Mouse (Mus musculus) midbrain, embryonic 12.5 days (tissue): ENCODE data around the gene 4930512M02Rik. TPM values are rescaled to one million over a fixed set of nuclear protein-coding genes. Genes with fewer than 3 reads are reported as not detected.

ENCODE experiments used
- ATAC-seq: fragments of 200-750 bp; cut with Nextera tagmentation; 2 replicates; pipeline ENCODE4 v1.8.0; 2017; ENCODE audit warnings: low read depth, moderate TSS enrichment, moderate library complexity; ENCODE audit not compliant: low FRiP score
- H3K27ac ChIP-seq: fragments of 300-500 bp; sonication (generic); replicated peaks from 2 replicates; pipeline ENCODE4 v1.5.1; 2016; ENCODE audit warnings: mild to moderate bottlenecking
- H3K27me3 ChIP-seq: fragments of 300-500 bp; sonication (generic); 2 replicates; pipeline ENCODE4 v1.6.1; 2016; ENCODE audit warnings: mild to moderate bottlenecking
- H3K36me3 ChIP-seq: fragments of 300-500 bp; sonication (generic); 2 replicates; pipeline ENCODE4 v1.6.1; 2016
- H3K4me1 ChIP-seq: fragments of 300-500 bp; sonication (generic); 2 replicates; pipeline ENCODE4 v1.6.1; 2016
- H3K4me2 ChIP-seq: fragments of 300-500 bp; sonication (generic); replicated peaks from 2 replicates; pipeline ENCODE4 v1.6.1; 2016; ENCODE audit warnings: mild to moderate bottlenecking, moderate library complexity
- H3K4me3 ChIP-seq: fragments of 300-500 bp; sonication (generic); 2 replicates; pipeline ENCODE4 v1.5.1; 2016; ENCODE audit warnings: mild to moderate bottlenecking
- H3K9ac ChIP-seq: fragments of 300-500 bp; sonication (generic); replicated peaks from 2 replicates; pipeline ENCODE4 v1.6.1; 2016; ENCODE audit warnings: mild to moderate bottlenecking, moderate library complexity
- H3K9me3 ChIP-seq: fragments of 300-500 bp; sonication (generic); 2 replicates; pipeline ENCODE4 v1.6.1; 2016; ENCODE audit warnings: mild to moderate bottlenecking
- WGBS: fragments of 180-500 bp; shearing (Covaris S2); methylation state at CpG from one replicate; pipeline ENCODE4 v1.1.7; 2016; 5-methylcytosine and 5-hydroxymethylcytosine counted together
- polyA plus RNA-seq: library from polyadenylated mRNA; unstranded; fragments of >200 nt; fragmentation: Nextera tagmentation; extraction: Ambion mirVana; gene quantifications from 2 replicates; pipeline ENCODE4 v1.2.1, GENCODE M21; 2016

The 4930512M02Rik gene
- polyA plus RNA-seq, 1 experiment from 2014 or later = not detected

DNA sequence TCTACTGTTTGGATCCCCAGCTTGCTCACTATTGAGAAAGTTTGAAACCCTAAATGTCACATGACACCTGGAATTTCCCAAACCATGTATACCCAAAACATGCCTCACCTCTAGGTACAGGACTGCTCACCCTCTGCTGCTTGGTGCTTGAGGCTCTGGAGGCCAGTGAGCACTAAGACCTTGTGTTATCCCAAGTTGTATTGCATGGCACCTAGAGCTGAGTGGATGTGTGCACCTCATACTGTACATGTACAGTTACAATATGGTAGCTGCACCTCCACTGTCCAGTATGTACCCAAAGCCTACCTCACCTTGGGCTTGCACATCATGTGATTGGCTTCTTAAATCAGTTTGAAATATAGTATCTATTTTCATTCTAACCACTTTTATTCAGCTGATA is 16.7 kb upstream of the 4930512M02Rik start:
- Histone ChIP-seq H3K27ac (no peak overlapping the region), H3K9me3 (no peaks in the 10 kb centered on the region), H3K4me3 (no peak overlapping the region), H3K9ac (no peak overlapping the region), H3K36me3 (no peaks in the 10 kb centered on the region), H3K4me1 (no peaks in the 10 kb centered on the region), H3K27me3 (no peaks in the 10 kb centered on the region), H3K4me2 (no peak overlapping the region)
- no peak for ATAC-seq

DNA sequence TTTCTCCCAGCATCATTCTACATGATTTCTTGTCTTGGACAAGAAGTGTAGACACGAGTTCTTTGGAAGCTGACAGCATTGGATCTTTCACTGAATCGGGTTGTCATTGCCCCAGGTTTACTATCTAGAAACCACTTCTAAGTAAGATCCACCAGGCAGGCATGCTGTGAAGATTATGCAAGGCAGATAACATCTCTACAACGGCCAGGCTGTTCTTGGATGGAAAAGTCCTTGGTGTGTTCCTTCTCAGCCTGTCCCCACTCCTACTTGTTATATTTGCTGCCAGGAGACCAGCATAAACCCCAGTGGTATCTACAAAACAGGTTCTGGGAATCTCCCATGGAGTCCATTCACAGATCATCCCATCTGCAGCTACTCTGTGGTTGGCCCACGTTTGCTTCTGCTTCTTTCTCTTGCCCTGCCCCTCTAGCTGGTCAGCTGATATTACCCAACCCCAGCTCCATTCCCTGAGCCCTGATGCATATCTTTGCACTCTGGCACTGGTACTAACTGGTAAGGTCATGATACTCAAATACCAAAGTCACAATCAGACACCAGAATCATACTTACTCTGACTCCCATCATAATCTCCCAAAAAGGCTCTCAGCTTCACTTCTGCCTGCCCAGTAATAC is 3.4 kb downstream of the 4930512M02Rik start:
- Histone ChIP-seq H3K27ac (no peak overlapping the region), H3K4me3 (no peak overlapping the region), H3K27me3 (no peaks in the 10 kb centered on the region), H3K4me1 (no peaks in the 10 kb centered on the region), H3K9ac (no peak overlapping the region), H3K4me2 (no peak overlapping the region), H3K9me3 (no peaks in the 10 kb centered on the region), H3K36me3 (no peaks in the 10 kb centered on the region)
- 71% methylated on average over 4 of the region's 4 CpGs for WGBS
- ATAC-seq = no peak

DNA sequence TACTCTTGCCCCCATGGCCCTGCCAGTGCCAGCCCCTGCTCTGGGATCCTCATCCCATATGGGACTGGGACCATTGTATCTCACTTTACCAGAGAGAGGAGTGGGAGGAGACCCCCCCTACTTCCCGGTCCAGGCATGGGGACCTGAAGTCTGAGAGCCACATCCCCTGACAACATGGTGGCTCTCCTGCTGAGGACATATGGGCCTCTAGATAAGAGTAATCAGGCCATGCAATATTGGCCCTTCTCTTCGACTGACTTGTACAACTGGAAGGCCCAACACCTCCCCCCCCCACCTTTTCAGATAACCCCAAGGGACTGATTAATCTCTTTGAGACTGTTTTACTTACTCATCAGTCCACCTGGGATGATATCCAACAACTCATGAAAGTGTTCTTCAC is 18.4 kb downstream of the 4930512M02Rik start:
- H3K27ac ChIP-seq = no peak overlapping the region
- H3K9ac ChIP-seq = no peak overlapping the region
- WGBS = 92% methylated on average over 2 of the region's 2 CpGs
- ATAC-seq = no peak
- no peaks in the 10 kb centered on the region for H3K4me1 ChIP-seq
- H3K4me2 ChIP-seq = no peak overlapping the region
- no peaks in the 10 kb centered on the region for H3K27me3 ChIP-seq
- H3K9me3 ChIP-seq = peaks cover 18% of the 10 kb centered on the region
- no peak overlapping the region for H3K4me3 ChIP-seq
- H3K36me3 ChIP-seq = no peaks in the 10 kb centered on the region

DNA sequence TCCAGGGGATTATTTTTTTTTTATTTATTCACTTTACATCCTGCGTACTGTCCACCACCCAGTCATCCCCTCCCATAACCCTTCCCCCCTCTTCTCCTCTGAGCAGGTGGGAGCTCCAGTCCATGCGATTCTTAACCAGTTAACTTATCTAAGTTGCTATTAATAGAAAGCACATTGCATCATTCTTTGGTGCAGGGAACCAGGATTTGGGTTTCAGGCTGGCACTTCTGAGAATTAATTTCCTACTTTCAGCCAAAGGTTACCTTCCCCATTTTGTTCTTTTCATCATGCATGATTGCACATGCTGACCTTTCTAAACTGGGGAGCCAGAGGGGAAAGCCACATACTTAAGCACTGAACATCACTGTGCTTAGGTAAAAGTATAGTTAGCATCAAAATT is 40.3 kb downstream of the 4930512M02Rik start:
- Histone ChIP-seq H3K4me1 (no peaks in the 10 kb centered on the region), H3K27me3 (no peaks in the 10 kb centered on the region), H3K36me3 (no peaks in the 10 kb centered on the region), H3K27ac (no peak overlapping the region), H3K9me3 (no peaks in the 10 kb centered on the region), H3K4me3 (no peak overlapping the region), H3K9ac (no peak overlapping the region), H3K4me2 (no peak overlapping the region)
- no peak for ATAC-seq
- WGBS = 85% methylated on average over 2 of the region's 2 CpGs

DNA sequence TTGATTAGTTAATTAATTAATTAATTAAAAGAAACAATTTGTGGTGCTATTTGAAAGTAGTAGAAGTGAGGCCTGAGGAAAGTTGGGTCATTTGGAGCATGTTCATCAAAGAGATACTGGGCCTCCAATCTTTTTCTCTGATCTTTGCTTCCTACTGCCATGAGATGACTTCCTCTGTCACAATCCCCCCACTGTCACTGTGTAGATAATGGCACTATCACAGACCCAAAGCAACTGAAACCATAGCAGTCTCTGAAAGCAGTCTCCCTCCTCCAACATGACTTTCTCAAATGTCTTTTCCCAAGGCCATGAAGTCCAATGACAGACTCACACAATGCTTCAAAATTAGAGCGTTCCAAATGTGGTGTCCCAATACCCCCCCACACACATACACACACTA is 41.2 kb downstream of the 4930512M02Rik start:
- 100% methylated on average over 1 of the region's 1 CpGs for WGBS
- no peaks in the 10 kb centered on the region for H3K36me3 ChIP-seq
- H3K4me1 ChIP-seq = no peaks in the 10 kb centered on the region
- H3K4me2 ChIP-seq = no peak overlapping the region
- H3K9me3 ChIP-seq = no peaks in the 10 kb centered on the region
- H3K27me3 ChIP-seq = no peaks in the 10 kb centered on the region
- ATAC-seq = no peak
- no peak overlapping the region for H3K4me3 ChIP-seq
- no peak overlapping the region for H3K9ac ChIP-seq
- H3K27ac ChIP-seq = no peak overlapping the region

DNA sequence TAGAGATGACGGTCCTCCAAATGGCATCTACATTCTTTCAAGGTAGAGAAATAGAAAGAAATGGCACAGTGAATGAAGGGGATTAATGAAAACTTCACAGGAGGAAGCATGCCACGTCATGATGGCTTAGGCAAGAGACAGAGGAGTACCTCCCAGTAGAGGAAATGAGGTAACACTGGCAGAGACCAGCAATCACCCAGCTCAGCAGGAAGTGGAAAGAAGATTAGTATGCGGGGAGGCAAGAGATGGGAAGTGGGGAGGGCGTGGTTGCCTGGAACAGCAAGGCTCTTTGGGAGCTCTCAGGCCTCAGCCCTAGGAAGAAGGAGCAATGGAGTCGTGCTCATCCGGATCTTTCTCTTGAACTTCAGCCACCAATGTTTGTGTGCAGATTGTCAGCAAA is 53.9 kb downstream of the 4930512M02Rik start:
- H3K36me3 ChIP-seq = no peaks in the 10 kb centered on the region
- H3K4me1 ChIP-seq = no peaks in the 10 kb centered on the region
- H3K27ac ChIP-seq = no peak overlapping the region
- H3K9ac ChIP-seq = no peak overlapping the region
- no peak overlapping the region for H3K4me3 ChIP-seq
- no peaks in the 10 kb centered on the region for H3K27me3 ChIP-seq
- 77% methylated on average over 6 of the region's 6 CpGs for WGBS
- no peak for ATAC-seq
- no peaks in the 10 kb centered on the region for H3K9me3 ChIP-seq
- H3K4me2 ChIP-seq = no peak overlapping the region

DNA sequence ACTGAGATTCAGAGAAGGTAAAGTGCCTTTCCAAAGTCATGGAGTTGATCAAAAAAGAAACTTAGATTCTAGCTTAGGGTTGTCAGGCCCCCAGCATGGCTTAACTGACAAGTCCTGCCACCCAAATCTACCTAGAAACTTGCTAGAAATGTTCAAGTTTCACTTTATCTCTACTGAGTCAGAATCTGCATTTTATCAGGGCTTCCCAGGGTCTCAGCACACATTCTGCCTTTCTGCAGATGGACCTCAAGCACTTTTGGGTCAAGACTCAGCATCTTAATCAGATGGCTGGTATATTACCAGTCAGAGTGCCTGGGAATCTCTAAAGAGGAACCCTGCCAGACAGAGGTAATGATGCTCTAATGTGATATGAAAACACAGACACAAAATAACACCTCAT is 56.9 kb downstream of the 4930512M02Rik start:
- H3K4me3 ChIP-seq = no peak overlapping the region
- no peak overlapping the region for H3K4me2 ChIP-seq
- no peaks in the 10 kb centered on the region for H3K27me3 ChIP-seq
- H3K4me1 ChIP-seq = no peaks in the 10 kb centered on the region
- H3K36me3 ChIP-seq = no peaks in the 10 kb centered on the region
- ATAC-seq = no peak
- no peak overlapping the region for H3K9ac ChIP-seq
- no peaks in the 10 kb centered on the region for H3K9me3 ChIP-seq
- no peak overlapping the region for H3K27ac ChIP-seq

DNA sequence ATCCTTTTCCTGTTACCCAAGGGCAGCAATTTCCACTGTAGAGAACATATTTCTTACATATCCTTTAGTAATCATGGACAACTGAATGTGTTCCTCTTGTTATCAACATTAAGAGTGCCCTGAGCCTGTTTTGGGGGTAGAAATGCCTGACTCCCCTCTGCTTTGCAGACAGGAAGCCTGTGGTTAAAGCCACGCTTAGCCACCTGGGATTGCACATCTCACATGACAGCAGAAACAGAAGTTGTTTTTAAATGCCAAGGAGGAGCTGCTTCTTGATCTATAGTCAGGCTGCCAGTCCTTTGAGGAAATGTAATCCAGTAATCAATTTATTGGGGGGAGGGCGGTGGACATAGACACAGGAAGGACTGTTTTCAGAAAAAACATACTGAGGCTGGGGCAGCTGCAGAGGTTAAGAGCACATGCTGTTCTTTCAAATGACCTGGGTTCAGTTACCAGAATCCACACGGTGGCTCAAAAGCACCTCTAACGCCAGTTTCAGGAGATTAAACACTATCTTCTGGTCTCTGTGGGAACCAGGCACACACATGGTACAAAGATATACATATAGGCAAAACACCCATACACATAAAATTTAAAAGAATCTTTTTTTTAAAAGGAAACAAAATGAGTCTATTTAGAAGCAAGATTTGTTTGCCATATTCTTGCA is 58.0 kb downstream of the 4930512M02Rik start:
- no peaks in the 10 kb centered on the region for H3K4me1 ChIP-seq
- no peaks in the 10 kb centered on the region for H3K27me3 ChIP-seq
- no peak overlapping the region for H3K4me3 ChIP-seq
- no peak for ATAC-seq
- no peak overlapping the region for H3K4me2 ChIP-seq
- no peaks in the 10 kb centered on the region for H3K9me3 ChIP-seq
- no peaks in the 10 kb centered on the region for H3K36me3 ChIP-seq
- WGBS = 65% methylated on average over 4 of the region's 4 CpGs
- no peak overlapping the region for H3K27ac ChIP-seq
- no peak overlapping the region for H3K9ac ChIP-seq

DNA sequence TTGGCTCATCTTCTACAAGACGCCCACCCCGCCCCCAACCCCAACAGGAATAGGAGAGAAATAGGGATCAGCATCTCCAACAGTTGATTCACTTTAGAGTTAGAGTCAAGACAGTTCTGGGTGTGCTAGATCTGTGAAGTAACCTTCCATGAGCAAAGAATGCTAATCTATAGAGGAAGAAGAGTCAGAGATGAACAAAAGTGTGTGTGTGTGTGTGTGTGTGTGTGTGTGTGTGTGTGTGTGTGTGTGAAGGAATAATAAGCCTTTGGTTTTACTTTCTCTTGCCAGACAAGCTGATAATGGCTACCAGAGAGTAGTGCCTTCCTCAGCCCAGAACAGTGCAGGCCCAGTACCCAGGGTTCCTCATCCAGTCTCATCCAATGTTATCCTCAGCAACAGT is 59.6 kb downstream of the 4930512M02Rik start:
- no peaks in the 10 kb centered on the region for H3K36me3 ChIP-seq
- no peak overlapping the region for H3K4me2 ChIP-seq
- no peak overlapping the region for H3K9ac ChIP-seq
- ATAC-seq = no peak
- H3K4me1 ChIP-seq = no peaks in the 10 kb centered on the region
- H3K4me3 ChIP-seq = no peak overlapping the region
- H3K27ac ChIP-seq = no peak overlapping the region
- no peaks in the 10 kb centered on the region for H3K9me3 ChIP-seq
- 93% methylated on average over 2 of the region's 2 CpGs for WGBS
- H3K27me3 ChIP-seq = no peaks in the 10 kb centered on the region

DNA sequence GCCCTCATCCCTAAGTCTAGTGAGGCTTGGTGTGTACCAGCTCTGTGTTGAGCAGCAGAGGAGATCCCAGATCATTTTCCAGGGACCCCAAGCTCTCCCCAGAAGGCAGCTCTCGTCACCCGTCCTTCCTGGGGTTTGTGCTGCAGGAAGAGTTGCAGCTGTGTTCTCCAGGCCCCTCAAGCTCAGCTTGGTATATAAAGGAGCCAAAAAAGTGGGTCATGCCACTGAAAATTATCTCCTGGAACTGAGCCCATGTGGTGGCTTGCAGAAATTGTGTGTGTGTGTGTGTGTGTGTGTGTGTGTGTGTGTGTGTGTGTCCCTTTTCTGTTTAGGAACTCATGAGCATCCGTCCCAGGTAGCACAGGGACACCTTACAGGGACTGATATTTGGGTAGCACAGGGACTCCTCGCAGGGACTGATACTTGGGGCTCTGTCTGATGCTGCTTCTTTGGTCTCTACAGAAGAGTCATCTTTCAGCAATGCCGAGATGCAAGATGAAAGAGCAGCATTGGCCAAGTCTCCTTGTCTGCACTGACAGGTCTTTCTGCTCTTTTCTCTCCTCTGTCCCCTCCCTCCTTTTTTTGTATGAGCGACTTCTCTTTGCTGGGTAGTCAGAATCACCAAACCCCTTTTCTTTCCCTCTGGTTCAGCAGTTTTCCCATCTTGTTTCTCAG is 62.4 kb downstream of the 4930512M02Rik start:
- 81% methylated on average over 5 of the region's 6 CpGs for WGBS

DNA sequence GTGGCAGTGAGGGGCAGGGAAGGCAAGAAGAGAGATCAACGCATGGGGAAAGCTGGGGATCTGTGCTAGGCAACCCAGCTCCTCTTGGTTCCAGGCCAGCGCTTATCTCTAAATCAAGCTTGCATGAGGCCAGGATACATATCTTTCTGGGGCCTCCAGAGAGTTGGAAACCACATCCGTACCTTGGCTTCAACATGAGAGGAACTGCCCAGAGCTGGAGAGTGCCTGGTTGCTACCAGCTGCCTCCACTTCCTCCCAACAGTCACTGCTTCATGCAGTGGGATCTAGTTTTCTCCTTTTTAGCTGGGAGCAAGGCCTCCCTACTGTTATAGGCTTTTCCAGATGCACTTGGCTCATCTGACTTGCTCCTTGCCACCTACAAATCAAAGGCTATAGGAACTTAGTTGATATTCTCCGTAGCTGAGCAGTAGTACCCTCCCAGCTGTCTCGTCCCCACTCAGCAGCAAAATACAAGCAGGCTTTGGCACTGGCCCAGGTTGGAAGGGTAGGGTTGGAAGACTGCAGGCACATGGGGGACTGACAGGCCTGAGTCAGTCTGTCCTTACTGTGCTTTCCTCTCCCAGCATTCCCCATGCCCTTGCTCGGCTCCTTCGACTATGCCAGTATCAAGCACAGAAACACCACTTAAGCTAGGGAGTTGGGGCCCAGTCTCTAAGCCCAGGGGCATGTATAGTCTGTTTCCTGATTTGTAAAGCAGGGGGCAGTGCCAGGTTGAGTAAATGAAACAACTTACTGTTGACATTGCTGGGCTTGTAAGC is 63.2 kb downstream of the 4930512M02Rik start:
- Histone ChIP-seq H3K9me3 (no peaks in the 10 kb centered on the region), H3K9ac (no peak overlapping the region), H3K4me1 (no peaks in the 10 kb centered on the region), H3K4me2 (no peak overlapping the region), H3K4me3 (no peak overlapping the region), H3K27me3 (no peaks in the 10 kb centered on the region), H3K36me3 (no peaks in the 10 kb centered on the region), H3K27ac (no peak overlapping the region)
- ATAC-seq = no peak
- WGBS = 85% methylated on average over 7 of the region's 7 CpGs

More for the DNA sequence above, 62.4 kb downstream of the 4930512M02Rik start:
- H3K27me3 ChIP-seq = no peaks in the 10 kb centered on the region
- no peak overlapping the region for H3K9ac ChIP-seq
- no peaks in the 10 kb centered on the region for H3K4me1 ChIP-seq
- H3K27ac ChIP-seq = no peak overlapping the region
- no peak for ATAC-seq
- no peaks in the 10 kb centered on the region for H3K36me3 ChIP-seq
- H3K4me3 ChIP-seq = no peak overlapping the region
- no peaks in the 10 kb centered on the region for H3K9me3 ChIP-seq
- no peak overlapping the region for H3K4me2 ChIP-seq

DNA sequence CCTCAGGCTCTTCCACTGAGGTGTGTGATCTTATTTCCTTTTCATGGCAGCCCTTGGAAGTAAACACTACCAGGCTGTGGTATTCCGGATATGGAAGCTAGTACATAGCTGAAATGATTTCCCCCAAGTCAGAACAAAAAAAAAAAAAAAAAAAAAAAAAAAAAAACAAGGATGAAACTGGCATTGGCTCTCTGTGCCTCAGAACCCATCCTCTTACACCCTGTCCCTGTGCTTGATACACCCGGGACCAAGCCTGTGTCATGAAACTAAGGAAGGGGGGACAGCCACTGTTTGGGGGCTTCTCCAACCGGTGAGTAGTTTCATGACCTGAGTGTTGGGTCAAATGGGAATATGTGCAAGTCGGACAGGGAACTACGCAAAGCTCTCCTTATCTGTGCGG is 66.5 kb downstream of the 4930512M02Rik start:
- H3K4me1 ChIP-seq = no peaks in the 10 kb centered on the region
- H3K27me3 ChIP-seq = no peaks in the 10 kb centered on the region
- H3K4me2 ChIP-seq = no peak overlapping the region
- no peak for ATAC-seq
- H3K36me3 ChIP-seq = no peaks in the 10 kb centered on the region
- no peak overlapping the region for H3K27ac ChIP-seq
- H3K4me3 ChIP-seq = no peak overlapping the region
- 90% methylated on average over 6 of the region's 6 CpGs for WGBS
- H3K9me3 ChIP-seq = no peaks in the 10 kb centered on the region
- H3K9ac ChIP-seq = no peak overlapping the region
